Mouse (Mus musculus) intestine, postnatal 0 days (tissue): ENCODE data around the gene Nek8. TPM values are rescaled to one million over a fixed set of nuclear protein-coding genes. Genes with fewer than 3 reads are reported as not detected.
A peak's percentile ranks its signal among the peaks of the same experiment; 100 is the strongest.

Experiments
- ATAC-seq: fragments of 200-750 bp; cut with Nextera tagmentation; 2 replicates; pipeline ENCODE4 v1.8.0; 2017; ENCODE audit warnings: mild to moderate bottlenecking, moderate TSS enrichment, moderate library complexity
- H3K27ac ChIP-seq: fragments of 300-500 bp; sonication (generic); 2 replicates; pipeline ENCODE4 v1.5.1; 2014; ENCODE audit warnings: mild to moderate bottlenecking, low read depth, low read length, moderate library complexity
- H3K27me3 ChIP-seq: fragments of 300-500 bp; sonication (generic); replicated peaks from 2 replicates; pipeline ENCODE4 v1.6.1; 2014; ENCODE audit warnings: low read length, mixed read lengths; ENCODE audit not compliant: control insufficient read depth, insufficient read depth
- H3K36me3 ChIP-seq: fragments of 300-500 bp; sonication (generic); 2 replicates; pipeline ENCODE4 v1.6.1; 2014; ENCODE audit warnings: mild to moderate bottlenecking, moderate library complexity; ENCODE audit not compliant: control insufficient read depth, insufficient read depth
- H3K4me1 ChIP-seq: fragments of 300-500 bp; sonication (generic); replicated peaks from 2 replicates; pipeline ENCODE4 v1.6.1; 2014; ENCODE audit warnings: antibody characterized with exemption, low read length, mixed read lengths; ENCODE audit not compliant: control insufficient read depth, insufficient read depth
- H3K4me2 ChIP-seq: fragments of 300-500 bp; sonication (generic); replicated peaks from 2 replicates; pipeline ENCODE4 v1.6.1; 2014; ENCODE audit warnings: low read depth, mild to moderate bottlenecking, moderate library complexity
- H3K4me3 ChIP-seq: fragments of 300-500 bp; sonication (generic); 2 replicates; pipeline ENCODE4 v1.5.1; 2014; ENCODE audit warnings: low read depth, low read length
- H3K9ac ChIP-seq: fragments of 300-500 bp; sonication (generic); 2 replicates; pipeline ENCODE4 v1.6.1; 2014; ENCODE audit warnings: mild to moderate bottlenecking, low read depth, low read length
- H3K9me3 ChIP-seq: fragments of 300-500 bp; sonication (generic); 2 replicates; pipeline ENCODE4 v1.6.1; 2016; ENCODE audit warnings: mixed run types; ENCODE audit not compliant: control insufficient read depth
- CTCF ChIP-seq: sonication (generic); IDR thresholded peaks from 2 replicates; pipeline ENCODE4 v1.5.1; 2016; ENCODE audit warnings: low read depth, mild to moderate bottlenecking, control low read depth, antibody characterized with exemption, moderate library complexity
- WGBS: fragments of 180-500 bp; shearing (Covaris S2); extraction: QIAGEN DNeasy Blood & Tissue Kit; methylation state at CpG from one replicate; pipeline ENCODE4 v1.1.7; 2014; 5-methylcytosine and 5-hydroxymethylcytosine counted together
- polyA plus RNA-seq: library from polyadenylated mRNA; unstranded; fragments of >200 nt; fragmentation: Nextera tagmentation; extraction: Ambion mirVana; gene quantifications from 2 replicates; pipeline ENCODE4 v1.2.1, GENCODE M21; 2015

Nek8 gene
- polyA plus RNA-seq, 1 experiment from 2014 or later, result 5.8 TPM

DNA sequence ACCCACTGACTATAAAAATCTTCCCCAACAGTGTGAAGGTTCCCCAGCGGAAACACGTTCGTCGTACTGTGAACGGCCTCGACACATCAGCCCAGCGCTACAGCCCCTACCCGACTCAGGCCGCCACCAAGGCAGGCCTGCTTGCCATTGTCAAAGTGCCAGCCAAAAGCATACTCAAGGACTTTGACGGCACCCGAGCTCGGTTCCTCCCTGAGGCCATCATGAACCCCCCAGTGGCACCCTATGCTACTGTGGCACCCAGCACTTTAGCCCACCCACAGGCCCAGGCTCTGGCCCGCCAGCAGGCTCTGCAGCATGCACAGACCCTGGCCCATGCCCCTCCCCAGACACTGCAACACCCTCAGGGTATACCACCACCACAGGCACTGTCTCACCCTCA, 22.7 kb downstream of the Nek8 start:
- Histone ChIP-seq H3K9ac (no peak overlapping the region), H3K4me3 (no peak overlapping the region), H3K4me1 (no peaks in the 10 kb centered on the region), H3K36me3 (peaks cover 47% of the 10 kb centered on the region), H3K27me3 (no peaks in the 10 kb centered on the region), H3K9me3 (no peaks in the 10 kb centered on the region), H3K4me2 (no peak overlapping the region), H3K27ac (no peak overlapping the region)
- 89% methylated on average over 13 of the region's 13 CpGs for WGBS
- ATAC-seq, result no peak
- TF ChIP-seq CTCF, result no peak

DNA sequence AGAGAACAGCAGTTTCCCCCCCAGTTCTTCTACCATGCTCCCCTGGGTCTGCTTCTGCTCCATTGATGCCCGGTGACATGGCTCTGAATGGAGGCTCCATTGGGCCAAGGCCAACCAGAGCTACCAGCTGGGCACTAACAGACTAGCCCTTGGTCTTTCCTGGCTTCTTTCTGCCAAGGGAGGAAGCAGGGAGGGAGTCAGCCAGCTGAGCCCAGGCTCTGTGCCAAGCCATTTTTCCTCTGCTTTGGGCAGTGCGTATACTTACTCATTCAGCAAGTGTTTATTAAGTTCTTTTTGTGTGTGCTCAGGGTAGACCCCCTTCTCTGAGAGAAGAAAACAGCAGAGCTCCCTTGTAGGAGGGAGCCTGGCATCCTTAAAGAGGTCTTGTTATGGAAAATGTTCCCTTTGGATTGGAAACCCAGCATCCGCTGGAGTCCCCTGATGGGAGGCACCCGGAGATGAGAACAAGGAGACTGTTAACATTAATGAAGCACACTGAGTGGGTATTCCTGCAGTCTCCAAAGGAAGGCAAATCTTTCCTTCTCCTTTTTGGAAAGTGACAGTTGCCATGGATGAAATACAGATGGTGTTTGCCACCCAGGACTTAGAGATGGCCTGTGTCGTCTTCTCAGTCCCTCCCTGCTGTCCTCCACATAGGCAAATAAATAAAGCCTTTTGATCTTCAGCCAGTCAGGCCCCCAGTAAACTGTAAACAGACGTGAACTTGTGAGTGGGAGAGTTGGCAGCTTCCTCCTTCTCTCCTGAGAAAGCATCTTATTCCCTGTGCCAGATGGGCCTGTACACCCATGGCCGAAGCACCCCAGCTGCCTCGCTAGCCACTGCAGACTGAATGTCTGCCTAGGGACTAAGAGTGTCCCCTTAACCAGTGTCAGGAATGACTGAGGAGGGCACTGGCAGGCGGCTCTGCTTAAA, 23.9 kb downstream of the Nek8 start:
- Histone ChIP-seq H3K4me1 (no peaks in the 10 kb centered on the region), H3K4me2 (no peak overlapping the region), H3K9me3 (no peaks in the 10 kb centered on the region), H3K27ac (peak overlapping the region; percentile 50; the same call in 1 of the 2 replicates), H3K4me3 (no peak overlapping the region), H3K27me3 (no peaks in the 10 kb centered on the region), H3K36me3 (peaks cover 40% of the 10 kb centered on the region), H3K9ac (no peak overlapping the region)
- ATAC-seq, result no peak
- TF ChIP-seq CTCF, result no peak
- WGBS, result 60% methylated on average over 9 of the region's 9 CpGs

GRCm38 (mm10) chr11:78151161-78151560, 25.3 kb downstream of the Nek8 start:
- TF ChIP-seq CTCF, result peak; percentile 75
- H3K9ac ChIP-seq, result no peak overlapping the region
- H3K4me3 ChIP-seq, result no peak overlapping the region
- H3K9me3 ChIP-seq, result no peaks in the 10 kb centered on the region
- 45% methylated on average over 1 of the region's 1 CpGs for WGBS
- H3K27ac ChIP-seq, result no peak overlapping the region
- no peaks in the 10 kb centered on the region for H3K4me1 ChIP-seq
- ATAC-seq, result no peak
- no peaks in the 10 kb centered on the region for H3K27me3 ChIP-seq
- H3K36me3 ChIP-seq, result peaks cover 45% of the 10 kb centered on the region
- no peak overlapping the region for H3K4me2 ChIP-seq

- no peaks in the 10 kb centered on the region for H3K4me1 ChIP-seq
- TF ChIP-seq CTCF, result no peak
- H3K9ac ChIP-seq, result no peak overlapping the region
- no peak for ATAC-seq
- H3K4me3 ChIP-seq, result no peak overlapping the region
- H3K27me3 ChIP-seq, result no peaks in the 10 kb centered on the region
- no peak overlapping the region for H3K4me2 ChIP-seq
- peaks cover 55% of the 10 kb centered on the region for H3K36me3 ChIP-seq
- H3K27ac ChIP-seq, result no peak overlapping the region
- WGBS, result 86% methylated on average over 6 of the region's 6 CpGs
- no peaks in the 10 kb centered on the region for H3K9me3 ChIP-seq
These were observed 29.6 kb downstream of the Nek8 start for GRCm38 (mm10) chr11:78146707-78147543.

- no peak overlapping the region for H3K4me2 ChIP-seq
- peaks cover 55% of the 10 kb centered on the region for H3K36me3 ChIP-seq
- no peaks in the 10 kb centered on the region for H3K4me1 ChIP-seq
- ATAC-seq, result no peak
- WGBS, result 80% methylated on average over 5 of the region's 5 CpGs
- H3K27me3 ChIP-seq, result no peaks in the 10 kb centered on the region
- H3K9ac ChIP-seq, result no peak overlapping the region
- H3K27ac ChIP-seq, result no peak overlapping the region
- H3K4me3 ChIP-seq, result no peak overlapping the region
- no peaks in the 10 kb centered on the region for H3K9me3 ChIP-seq
- peak; percentile 50 for TF ChIP-seq CTCF
These were observed 30.3 kb downstream of the Nek8 start for GRCm38 (mm10) chr11:78146168-78146567.

- no peaks in the 10 kb centered on the region for H3K4me1 ChIP-seq
- ATAC-seq, result no peak
- H3K27me3 ChIP-seq, result no peaks in the 10 kb centered on the region
- H3K36me3 ChIP-seq, result peaks cover 44% of the 10 kb centered on the region
- no peak overlapping the region for H3K27ac ChIP-seq
- H3K4me2 ChIP-seq, result no peak overlapping the region
- no peak for TF ChIP-seq CTCF
- WGBS, result 68% methylated on average over 2 of the region's 2 CpGs
- no peaks in the 10 kb centered on the region for H3K9me3 ChIP-seq
- H3K4me3 ChIP-seq, result no peak overlapping the region
- H3K9ac ChIP-seq, result no peak overlapping the region
These were observed 33.0 kb downstream of the Nek8 start for GRCm38 (mm10) chr11:78143520-78143919.
